Mouse (Mus musculus) heart, adult 8-10 months (tissue): ENCODE data around the gene Uchl1. TPM values are rescaled to one million over a fixed set of nuclear protein-coding genes. Genes with fewer than 3 reads are reported as not detected.
A peak's percentile ranks its signal among the peaks of the same experiment; 100 is the strongest.

Experiments
- DNase-seq: peaks from one replicate; pipeline ENCODE4 v3.0.0; 2022; ENCODE audit warnings: low spot score
- total RNA-seq, 4 experiments: library from RNA; stranded (reverse); gene quantifications; 2 replicates each; pipeline ENCODE4 v1.2.4; 2022

Uchl1 gene
- 1 to 10 TPM; 5.5 to 9.9 (median 8.5) TPM for total RNA-seq

GRCm38 (mm10) chr5:66675983-66676382 is at the start of gene Uchl1:
Gene Uchl1, plus strand, starts transcription at chr5:66676091.
- peak; percentile 32 for DNase-seq

GRCm38 (mm10) chr5:66627805-66628204 is 48.1 kb upstream of the Uchl1 start:
- DNase-seq = no peak

- DNase-seq = no peak
Measured at GRCm38 (mm10) chr5:66635459-66636079, 40.3 kb upstream of the Uchl1 start.

- no peak for DNase-seq
Measured at GRCm38 (mm10) chr5:66642156-66642555, 33.7 kb upstream of the Uchl1 start.

- no peak for DNase-seq
Measured at GRCm38 (mm10) chr5:66643260-66643659, 32.6 kb upstream of the Uchl1 start.

GRCm38 (mm10) chr5:66647504-66647903 is 28.4 kb upstream of the Uchl1 start:
- DNase-seq = peak; percentile 4

- peak; percentile 28 for DNase-seq
Measured at GRCm38 (mm10) chr5:66654220-66654619, 21.7 kb upstream of the Uchl1 start.

- DNase-seq = no peak
Measured at GRCm38 (mm10) chr5:66675189-66675890, 551 bp upstream of the Uchl1 start.

GRCm38 (mm10) chr5:66676457-66677117 is 696 bp downstream of the Uchl1 start:
- no peak for DNase-seq

GRCm38 (mm10) chr5:66677411-66678345 is 1.8 kb downstream of the Uchl1 start:
- no peak for DNase-seq

- no peak for DNase-seq
Measured at GRCm38 (mm10) chr5:66679222-66679621, 3.3 kb downstream of the Uchl1 start.

- no peak for DNase-seq
Measured at GRCm38 (mm10) chr5:66685930-66686329, 10.0 kb downstream of the Uchl1 start.

GRCm38 (mm10) chr5:66686863-66687262 is 11.0 kb downstream of the Uchl1 start:
- no peak for DNase-seq

GRCm38 (mm10) chr5:66687737-66688136 is 11.8 kb downstream of the Uchl1 start:
- no peak for DNase-seq

- no peak for DNase-seq
Measured at GRCm38 (mm10) chr5:66688286-66688685, 12.4 kb downstream of the Uchl1 start.

- DNase-seq = no peak
Measured at GRCm38 (mm10) chr5:66689796-66690195, 13.9 kb downstream of the Uchl1 start.

- no peak for DNase-seq
Measured at GRCm38 (mm10) chr5:66693231-66693630, 17.3 kb downstream of the Uchl1 start.

GRCm38 (mm10) chr5:66697119-66697518 is 21.2 kb downstream of the Uchl1 start:
- peak; percentile 60 for DNase-seq

GRCm38 (mm10) chr5:66699911-66700310 is 24.0 kb downstream of the Uchl1 start:
- no peak for DNase-seq

- no peak for DNase-seq
Measured at GRCm38 (mm10) chr5:66701951-66702350, 26.1 kb downstream of the Uchl1 start.

GRCm38 (mm10) chr5:66703317-66704004 is 27.6 kb downstream of the Uchl1 start:
- no peak for DNase-seq
